Mouse (Mus musculus): Measurements from ENCODE around the gene BC052040.

GRCm38 (mm10) chr2:115769597-115770305, 188.2 kb downstream of the BC052040 start:
- TF ChIP-seq CTCF (IDR thresholded peaks at IDR 0.05; ENCODE audit: control insufficient read depth, insufficient read depth, insufficient read length) (no peak), MAX (IDR thresholded peaks at IDR 0.05) (no peak), USF1 (IDR thresholded peaks at IDR 0.05; ENCODE audit: low read depth) (no peak), CEBPB (IDR thresholded peaks at IDR 0.05; ENCODE audit: low read depth) (no peak), MYOD1 (IDR thresholded peaks at IDR 0.05; ENCODE audit: control insufficient read depth, insufficient read length, low read depth) (no peak), MYOG (IDR thresholded peaks at IDR 0.05; ENCODE audit: control insufficient read depth, extremely low read depth, insufficient read length) (no peak), FOSL1 (IDR thresholded peaks at IDR 0.05; ENCODE audit: insufficient read depth, low read length, poor library complexity, severe bottlenecking) (no peak)
